Mouse (Mus musculus) cerebellum, adult 11-12 months (tissue): ENCODE data around the gene Orc2.

ENCODE experiments used
- DNase-seq: peaks from one replicate; pipeline ENCODE4 v3.0.0; 2022

Gene Orc2

DNA sequence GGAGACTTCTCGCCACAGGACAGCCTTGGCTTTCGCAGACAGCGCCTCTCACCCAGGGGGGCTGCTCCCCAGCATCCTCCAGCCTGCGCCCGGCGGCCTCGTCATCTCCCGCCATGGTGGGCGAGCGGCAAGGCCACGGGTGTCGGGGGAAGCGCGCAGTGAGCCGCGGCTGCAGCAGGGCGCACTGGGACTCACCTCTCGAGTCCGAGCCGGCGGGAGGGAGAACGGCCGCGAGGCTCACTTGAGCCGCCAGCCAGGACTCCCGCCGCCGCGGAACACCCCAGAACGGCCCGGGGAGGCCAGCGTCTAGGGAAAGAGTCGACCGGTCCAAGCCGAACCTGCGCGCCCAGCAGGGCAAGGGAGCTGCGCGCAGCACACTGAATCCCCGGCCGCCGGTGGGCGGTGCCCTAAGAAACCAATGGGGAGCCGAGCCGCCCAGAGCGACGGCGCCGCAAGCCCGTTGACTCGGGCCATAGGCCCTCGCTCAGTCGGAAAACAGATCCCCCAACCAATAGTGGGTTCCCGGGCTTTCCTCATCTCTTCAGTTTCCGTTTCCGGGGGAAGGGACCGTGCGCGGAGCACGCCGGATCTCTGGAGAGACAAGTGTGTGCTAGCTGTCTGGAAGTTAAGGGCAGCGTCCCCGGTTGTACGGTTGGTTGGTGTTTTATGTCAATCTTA lies at the start of gene Orc2:
Gene Orc2, minus strand, starts transcription at position 533 of the 678 bp plus-strand sequence.
- peak; percentile 91 for DNase-seq

DNA sequence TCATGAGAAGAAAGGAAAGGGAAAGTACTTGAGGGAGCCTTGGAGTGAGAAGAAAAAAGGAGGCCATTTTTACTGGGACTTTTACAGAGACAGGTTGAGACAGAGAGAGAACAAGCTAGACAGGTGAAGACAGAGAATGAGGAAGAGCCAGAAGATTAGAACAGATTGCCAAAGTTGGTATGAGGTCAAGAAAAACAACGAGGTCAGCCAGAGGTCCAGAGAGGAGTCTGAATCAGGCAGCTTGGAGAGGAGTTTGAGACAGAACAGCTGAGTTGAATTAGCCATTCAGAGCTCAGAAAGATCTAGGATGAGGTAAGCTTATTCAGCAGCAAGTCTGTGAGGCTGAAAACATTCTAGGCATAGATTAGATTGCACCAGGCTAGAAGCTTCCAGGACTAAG lies 36.5 kb upstream of the Orc2 start:
- no peak for DNase-seq

DNA sequence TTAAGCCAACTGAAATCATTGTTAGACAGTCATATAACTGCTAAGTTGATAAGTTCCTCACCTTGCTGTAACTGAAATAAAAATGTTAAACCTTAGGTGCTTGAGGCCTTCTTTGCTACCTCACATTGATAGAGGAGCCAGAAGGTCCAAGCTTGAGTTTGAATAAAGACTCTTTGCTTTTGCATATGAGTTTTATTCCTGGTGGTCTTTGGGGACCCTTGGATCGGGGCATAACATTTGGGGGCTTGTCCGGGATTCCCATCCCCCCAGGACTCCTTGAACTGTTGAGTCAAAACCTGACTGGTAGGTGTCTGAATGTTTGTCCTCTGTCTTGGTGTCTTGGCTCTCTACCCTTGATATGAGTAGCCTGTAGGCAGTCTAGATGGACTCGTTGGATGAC lies 2.3 kb upstream of the Orc2 start:
- no peak for DNase-seq

DNA sequence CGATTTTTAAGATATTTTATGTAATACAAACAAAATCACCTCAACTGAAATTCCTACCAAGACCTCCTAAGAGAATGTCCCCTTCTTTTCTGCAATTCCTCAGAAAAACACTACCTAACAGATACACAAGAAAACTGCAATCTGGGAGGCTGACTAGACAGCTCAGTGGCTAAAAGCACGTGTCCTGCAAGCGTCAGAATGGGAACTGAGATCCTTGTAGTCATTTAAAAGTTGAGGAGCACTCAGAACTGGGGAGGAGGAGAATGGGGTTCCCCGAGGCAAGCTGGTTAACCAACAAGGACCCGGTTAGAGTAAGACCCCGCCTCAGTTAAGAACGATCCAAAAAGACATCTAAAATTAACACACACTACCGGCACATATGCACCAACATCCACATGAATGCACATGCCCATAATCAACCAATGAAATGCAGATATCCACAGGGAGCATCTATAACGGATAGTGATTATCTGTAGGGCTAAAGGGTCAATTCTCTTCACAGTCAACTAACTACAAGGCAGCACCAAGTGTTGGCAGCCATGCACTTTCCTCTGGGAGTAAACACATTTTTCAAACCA lies 1.0 kb downstream of the Orc2 start:
- DNase-seq = no peak

DNA sequence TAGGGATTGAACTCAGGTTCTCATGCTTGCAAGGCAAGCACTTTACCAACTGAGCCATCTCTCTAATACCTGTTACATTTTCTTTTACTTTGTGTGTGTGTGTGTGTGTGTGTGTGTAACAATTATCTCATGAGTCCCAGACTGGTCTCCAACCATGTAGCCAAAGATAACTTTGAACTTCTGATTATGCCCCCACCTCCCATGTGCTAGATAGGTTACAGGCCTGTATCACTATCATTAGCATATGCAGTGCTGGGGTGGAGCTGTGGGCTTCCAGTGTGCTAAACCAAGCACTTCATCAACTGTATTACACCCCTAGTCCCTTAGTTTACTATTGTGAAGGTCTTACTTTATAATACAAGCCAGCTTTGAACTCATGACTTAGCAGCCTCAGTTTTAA lies 1.8 kb downstream of the Orc2 start:
- DNase-seq = no peak

DNA sequence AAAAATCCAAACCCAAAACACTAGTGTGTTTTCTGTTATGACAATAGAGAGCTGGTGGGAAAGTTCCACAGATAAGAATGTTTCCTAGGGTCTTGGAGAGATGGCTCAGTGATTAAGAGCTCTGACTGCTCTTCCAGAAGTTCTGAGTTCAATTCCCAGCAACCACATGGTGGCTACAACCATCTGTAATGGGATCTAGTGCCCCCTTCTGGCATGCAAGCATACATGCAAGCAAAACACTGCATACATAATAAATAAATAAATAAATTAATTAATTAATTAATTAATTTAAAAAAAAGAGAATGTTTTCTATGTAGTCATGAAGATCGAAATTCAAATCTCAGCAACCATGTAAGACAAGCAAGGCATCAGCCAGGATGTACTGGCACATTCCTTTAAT lies 6.2 kb downstream of the Orc2 start:
- DNase-seq = no peak

DNA sequence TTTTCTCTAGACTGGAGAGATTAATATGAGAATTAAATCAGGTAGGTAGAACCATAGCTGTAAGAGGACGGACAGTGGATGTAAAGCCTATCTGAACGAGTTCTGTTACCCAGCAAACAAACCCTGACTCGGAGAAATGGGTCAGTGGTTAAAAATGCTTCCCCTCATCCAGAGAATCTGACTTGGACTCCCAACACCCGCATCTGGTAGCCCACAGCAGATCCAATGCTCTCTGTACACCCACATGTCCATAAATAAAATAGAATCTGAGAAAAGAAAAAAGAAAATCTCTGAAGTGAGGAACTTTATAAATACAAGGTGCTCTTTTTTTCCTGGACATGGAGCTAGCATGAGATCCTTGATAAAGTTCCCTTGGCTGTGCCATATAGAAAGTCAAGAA lies 7.2 kb downstream of the Orc2 start:
- DNase-seq = no peak

DNA sequence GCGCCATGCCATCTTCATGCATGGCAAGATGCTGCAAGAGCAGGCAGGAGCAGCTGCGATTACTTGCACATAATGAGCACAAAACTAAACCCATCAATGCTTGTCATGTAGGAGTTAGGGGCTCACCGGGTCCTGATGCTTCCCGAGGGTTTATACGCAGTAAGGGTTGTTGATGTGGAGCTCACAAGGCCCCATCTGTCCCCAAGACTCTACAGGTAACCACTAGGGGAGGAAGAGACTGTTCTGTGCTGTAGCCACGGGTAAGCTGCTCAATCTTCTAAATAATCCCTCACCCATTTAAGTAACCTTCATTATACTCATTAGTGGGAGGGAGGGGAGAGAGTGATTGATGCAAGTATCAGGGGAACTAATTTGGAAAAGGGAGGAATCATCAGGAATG lies 9.3 kb downstream of the Orc2 start:
- no peak for DNase-seq

DNA sequence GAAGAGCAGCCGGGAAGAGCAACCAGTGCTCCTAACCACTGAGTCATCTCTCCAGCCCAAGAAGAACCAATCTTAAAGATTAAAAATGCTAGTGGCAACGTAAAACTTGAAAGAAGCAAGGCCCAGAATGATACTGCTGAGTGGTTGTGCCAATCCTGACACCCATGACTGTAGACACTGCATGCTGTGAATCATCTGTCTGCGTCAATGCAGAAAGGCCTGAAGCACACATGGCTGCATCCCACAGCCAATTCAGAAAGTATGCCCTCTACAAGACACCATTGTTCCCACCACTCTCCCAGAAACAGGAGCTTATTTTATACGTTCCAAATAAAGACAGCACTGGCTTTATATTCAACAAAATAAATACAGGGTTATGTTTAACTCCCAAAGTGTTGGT lies 22.3 kb downstream of the Orc2 start:
- DNase-seq = no peak

DNA sequence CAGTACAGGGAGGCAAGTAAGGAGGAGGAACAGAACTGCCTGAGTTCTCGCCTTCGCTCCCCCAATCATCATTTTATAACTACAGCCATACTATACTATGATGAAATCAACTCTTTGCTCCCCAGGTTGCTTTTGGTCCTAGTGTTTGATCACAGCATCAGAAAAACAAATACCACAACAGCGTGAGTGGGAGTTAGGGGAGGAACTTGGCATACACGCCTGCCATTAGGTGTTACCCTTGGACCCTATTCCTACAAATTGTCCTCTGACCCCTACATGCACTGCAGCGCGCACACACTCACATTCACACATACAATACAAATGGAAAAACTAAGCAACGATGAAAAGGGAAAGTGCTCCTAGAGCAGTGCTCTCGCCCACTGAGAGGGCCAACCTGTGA lies 29.2 kb downstream of the Orc2 start:
- DNase-seq = no peak

DNA sequence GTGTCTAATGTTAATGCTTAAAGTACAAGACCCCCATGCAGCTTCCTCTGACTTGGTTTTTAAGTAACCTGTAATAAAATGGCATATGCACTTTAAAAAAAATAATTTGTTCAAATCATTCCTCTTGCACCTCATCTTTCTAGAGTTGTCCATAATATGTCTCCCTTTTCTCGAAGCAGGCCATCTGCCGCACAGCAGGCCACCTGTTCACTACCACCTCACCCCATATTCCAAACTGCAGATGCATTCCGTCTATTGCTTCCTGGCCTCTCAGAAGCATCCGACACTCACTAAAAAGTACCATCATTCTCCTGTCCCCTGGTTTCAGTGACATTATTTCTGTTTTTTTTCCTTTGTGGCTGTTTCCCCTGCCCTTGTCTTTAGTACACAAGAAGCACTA lies 39.3 kb downstream of the Orc2 start:
- peak; percentile 45 for DNase-seq

DNA sequence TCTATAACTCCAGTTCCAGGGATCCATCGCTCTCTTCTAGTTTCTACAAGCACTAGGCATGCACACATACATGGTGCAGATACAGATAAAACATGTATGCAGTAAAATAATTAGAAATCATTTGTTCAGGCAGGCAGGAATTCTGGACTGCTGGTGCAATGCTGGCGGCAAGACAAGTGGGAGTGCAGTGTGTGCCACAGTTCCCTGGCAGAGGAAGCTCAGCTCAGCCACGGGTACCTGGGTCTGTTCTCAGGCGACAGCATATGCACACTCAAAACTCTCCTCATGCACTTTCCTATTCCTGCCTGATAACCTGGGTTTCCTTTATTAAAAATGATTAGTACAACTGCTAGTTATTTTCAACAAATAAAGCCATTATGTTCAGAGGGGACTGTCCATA lies 39.9 kb downstream of the Orc2 start:
- peak; percentile 60 for DNase-seq

DNA sequence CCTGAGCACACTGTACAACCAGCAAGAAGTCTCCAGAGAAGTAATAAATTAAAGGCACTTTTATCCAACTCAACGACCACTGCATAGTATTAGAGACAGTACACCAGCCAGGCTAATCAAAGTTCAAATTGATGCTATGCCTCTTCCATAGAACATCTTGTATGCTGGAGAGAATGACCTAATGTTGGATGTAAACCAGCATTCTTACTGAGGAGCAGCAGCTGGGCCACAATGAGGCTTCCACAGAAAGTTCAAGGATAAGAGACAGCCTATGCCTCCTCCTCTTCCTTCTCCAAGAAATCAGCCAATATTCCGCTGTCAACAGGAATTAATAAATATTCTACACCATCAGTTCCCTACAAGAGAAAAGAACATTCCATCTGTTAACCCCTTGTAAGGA lies 41.0 kb downstream of the Orc2 start:
- DNase-seq = no peak

DNA sequence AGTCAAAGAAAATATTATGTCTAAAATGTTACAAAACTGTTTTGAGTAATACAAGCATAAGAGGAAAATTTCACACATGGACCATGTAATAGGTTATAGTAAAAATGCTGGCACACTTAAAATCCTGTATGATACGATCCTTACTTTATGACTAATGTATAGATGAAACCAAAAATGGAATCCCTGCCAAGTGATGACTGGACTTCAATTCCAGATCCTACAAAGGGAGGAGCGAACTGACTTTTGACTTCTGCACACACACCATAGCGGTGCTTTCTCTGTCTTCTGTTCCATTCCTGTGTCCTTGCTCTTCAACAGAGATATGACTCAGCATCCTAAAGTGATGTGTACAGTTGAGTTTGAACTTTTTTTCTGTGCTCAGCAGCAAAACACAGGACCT lies 44.3 kb downstream of the Orc2 start:
- no peak for DNase-seq

DNA sequence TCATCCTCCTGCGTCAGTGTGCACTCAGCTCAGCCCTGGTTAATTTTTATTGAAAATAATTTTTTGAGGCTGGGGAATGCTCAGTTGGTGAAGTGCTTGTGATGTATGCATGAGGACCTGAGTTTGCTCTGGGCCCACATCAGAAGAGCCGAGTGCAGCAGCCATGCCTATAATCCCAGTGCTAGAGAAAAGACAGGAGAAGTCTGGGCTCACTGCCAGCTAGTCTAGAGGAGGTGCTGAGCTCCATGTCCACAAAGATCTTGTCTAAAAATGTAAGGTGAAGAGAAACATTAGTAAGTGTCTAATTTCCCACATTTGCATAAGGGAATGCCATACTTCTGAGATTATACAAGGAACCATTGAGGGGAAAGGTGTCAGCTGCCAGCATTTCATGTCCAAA lies 46.0 kb downstream of the Orc2 start:
- DNase-seq = no peak

DNA sequence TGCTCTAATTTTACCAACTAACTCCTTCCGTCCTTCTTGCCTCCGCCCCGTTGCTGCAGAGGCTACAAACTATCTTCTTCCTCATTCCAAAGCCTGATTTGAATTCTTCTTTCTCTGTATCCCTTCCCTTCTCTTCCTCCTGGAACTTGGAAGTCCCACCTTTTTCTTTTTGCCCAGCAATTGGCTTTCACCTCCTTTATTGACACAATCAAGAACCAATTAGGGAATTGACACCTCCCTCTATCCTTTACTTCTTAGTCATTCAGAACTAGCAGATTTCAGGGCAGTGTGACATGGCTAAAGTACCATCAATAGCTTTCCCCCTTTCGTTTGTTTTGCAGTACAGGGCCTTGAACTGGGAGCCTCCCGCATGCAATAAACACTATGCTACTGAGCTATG lies 46.7 kb downstream of the Orc2 start:
- DNase-seq = no peak

DNA sequence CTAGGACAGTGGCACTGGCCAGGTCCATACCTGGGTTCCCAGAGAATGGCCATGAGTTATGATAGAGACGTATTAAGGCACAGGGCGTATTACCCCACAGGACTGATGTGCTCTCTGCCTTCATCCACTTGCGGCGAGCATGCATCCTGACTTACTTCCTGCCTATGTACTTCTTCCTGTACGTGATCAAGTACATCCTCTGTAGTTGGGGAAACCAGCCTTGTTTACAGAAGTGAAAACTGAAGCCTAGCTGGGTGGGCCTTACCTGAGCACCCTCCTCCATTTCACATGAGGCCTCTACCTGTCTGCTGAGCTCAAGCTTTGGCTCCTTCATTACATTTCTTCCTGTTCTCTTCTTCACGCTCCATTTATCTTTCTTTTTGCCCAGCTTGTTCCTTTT lies 50.6 kb downstream of the Orc2 start:
- DNase-seq = no peak

DNA sequence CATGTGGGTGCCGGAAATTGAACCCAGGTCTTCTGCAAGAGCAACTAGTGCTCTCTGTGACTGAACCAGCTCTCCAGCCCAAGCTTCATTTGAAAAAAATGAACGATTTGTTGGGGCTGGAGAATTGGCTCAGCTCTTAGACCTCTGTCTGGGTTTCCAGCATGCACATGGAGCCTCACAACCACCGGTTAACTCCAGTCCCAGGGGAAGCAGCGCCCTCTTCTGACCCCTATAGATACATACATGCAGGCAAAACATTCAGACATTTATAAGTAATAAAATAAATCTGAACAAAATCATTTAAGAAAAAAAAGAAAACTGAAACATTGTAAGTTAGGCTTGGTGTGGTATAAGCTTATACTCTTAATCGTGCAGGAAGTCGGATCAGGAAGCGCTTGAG lies 56.5 kb downstream of the Orc2 start:
- no peak for DNase-seq

DNA sequence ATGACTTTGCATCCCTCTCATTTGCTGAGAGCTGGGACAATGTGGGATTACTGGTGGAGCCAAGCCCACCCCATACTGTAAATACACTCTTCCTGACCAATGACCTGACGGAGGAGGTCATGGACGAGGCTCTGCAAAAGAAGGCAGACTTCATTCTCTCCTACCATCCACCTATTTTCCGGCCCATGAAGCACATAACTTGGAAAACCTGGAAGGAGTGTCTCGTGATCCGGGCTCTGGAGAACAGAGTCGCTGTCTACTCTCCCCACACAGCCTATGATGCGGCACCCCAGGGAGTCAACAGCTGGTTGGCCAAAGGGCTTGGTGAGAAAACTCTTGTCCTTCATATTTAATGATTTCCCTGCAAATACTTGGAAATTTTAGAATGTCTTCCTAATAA lies 57.1 kb downstream of the Orc2 start:
- DNase-seq = no peak

DNA sequence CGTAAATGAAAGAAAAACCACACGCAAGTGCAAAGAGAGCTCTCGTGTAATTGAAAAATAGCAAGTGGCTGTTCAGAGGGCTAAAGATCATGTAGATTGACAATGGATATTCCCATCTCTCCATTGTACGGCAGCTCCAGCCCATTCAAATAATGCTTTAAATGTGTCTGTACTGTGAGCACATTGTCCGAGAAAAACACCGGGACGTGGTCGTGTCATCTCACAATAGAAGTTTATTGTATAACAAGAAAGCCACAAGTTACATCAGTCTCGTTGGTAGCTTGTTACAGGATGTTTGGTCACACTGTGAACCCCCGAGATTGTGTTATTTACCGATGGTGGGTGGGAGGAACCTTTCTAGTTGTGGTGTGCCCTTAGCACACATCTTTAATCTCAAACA lies 59.0 kb downstream of the Orc2 start:
- DNase-seq = no peak

DNA sequence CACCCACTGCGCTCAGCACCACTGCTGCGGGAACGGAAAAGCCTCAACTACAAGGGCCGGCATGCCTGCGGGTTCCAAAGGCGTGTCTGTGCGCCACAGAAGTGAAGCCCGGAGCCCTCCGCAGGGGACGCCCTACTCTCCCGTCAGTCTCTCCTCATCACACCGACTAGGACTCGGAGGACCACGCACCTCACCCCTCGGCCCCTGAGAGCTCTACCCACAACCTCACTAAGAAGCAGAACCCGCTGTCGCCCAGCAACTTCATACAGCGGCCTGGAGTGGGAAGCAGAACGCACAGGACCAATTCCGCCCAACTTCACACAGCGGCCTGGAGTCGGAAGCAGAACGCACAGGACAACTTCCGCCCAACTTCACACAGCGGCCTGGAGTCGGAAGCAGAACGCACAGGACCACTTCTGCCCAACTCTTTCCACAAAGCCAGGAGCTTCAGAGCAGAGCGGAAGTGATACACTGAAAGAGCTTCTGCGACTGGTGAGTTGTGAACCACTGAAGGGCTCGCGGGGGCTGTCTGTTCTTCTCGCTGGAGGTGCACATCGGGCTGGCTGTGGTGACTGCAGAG lies 59.7 kb downstream of the Orc2 start, which contains the start of the genes Nif3l1 and Ppil3:
Gene Nif3l1, plus strand, starts transcription at position 9 of the 580 bp plus-strand sequence.
Gene Ppil3, minus strand, starts transcription at position 344 of the 580 bp plus-strand sequence.
- DNase-seq = peak; percentile 80

DNA sequence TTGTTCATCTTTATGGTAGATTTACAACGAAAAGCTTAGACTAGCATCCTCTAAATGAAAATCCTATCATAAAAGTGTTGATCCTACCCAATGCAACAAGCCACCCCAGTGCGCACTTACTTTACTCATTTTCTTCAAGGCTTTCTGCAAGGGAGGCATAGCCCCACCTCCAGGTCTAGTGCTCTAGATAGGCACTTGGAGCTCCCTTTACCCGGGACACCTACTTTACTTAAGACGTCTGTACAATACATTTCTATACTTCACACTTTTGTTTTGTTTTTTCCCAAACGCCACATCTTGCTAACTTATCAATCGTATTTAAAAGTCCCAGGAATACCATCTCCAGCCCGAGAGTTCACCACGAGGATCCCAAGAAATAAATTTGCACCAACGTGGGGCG lies 60.2 kb downstream of the Orc2 start:
- no peak for DNase-seq

DNA sequence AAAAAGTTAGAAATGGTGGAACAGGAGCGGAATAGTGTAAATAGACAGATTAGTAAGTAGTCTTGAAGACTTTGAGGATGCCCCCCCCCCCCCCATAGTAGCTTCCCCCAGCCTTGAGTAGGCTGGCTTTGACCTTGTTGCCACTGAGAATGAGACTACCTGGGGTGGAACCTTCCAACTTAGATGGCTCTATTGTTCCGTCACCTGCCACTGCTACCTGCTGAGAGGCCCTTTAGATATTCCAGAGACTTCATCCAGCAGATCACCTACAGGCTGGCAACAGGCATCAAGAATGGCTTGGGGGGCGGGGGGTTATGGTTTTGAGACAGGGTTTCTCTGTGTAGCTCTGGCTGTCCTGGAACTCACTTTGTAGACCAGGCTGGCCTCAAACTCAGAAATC lies 80.4 kb downstream of the Orc2 start:
- peak; percentile 36 for DNase-seq

DNA sequence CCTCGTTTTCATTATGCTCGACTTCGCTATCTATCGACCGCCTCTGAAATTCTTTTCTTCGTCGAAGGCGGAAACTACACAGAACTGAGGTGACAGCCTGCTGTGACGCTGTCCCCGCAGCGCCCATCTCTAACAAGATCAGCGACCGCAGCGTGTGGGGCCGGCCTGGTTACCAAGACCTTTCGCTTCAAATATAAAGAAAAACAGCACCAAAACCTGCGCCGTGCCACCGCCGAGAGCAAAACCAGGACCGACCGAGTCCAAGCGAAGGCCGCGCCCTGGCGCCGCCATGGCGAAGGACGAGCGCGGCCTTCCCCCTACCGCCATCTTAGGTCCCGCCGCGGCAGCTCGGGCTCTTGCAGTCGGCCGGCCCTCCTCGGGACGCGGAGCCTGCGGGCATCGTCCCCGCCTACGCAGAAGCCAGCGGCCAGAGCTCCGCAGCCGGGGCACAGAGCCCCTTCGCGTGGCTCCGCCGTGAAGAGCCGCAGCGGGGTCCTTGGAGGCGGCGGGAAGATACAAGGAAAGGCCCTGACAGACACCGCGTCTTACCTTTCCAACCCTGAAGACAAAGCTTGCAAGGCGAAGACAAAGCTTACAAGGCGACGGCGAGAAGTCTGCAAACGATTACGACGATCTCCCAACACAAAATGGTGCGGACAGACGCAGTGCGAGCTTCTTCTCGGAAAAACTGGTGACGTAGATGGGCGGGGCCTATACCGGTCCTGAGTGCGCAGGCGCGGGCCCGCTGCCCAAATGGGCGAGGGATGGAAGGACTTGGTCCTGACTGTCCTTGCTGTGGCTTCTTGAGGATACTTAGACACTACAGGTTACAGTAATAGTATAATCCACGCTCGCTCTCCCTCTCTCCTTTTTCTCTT lies 81.3 kb downstream of the Orc2 start, which contains the start of gene Clk1:
Gene Clk1, minus strand, starts transcription at position 696 of the 878 bp plus-strand sequence.
- DNase-seq = peak; percentile 96
